Mouse (Mus musculus): ENCODE results near the gene Vars. TPM values are rescaled to one million over a fixed set of nuclear protein-coding genes. Genes with fewer than 3 reads are reported as not detected.

The Vars gene
- 20.0 and 21.5 TPM in 2 replicates for polyA plus RNA-seq (2021; fragmentation: Nextera tagmentation)
- long read RNA-seq, experiment 1, full-length matches to known transcripts, result 26 of 66 reads
- long read RNA-seq, experiment 1, partial matches to known transcripts, result 37 of 66 reads
- long read RNA-seq, experiment 1, other reads (novel, unspliced or antisense), result 3 of 66 reads
- long read RNA-seq, experiment 2, full-length matches to known transcripts, result 145 of 206 reads
- long read RNA-seq, experiment 2, partial matches to known transcripts, result 43 of 206 reads
- long read RNA-seq, experiment 2, other reads (novel, unspliced or antisense), result 18 of 206 reads

DNA sequence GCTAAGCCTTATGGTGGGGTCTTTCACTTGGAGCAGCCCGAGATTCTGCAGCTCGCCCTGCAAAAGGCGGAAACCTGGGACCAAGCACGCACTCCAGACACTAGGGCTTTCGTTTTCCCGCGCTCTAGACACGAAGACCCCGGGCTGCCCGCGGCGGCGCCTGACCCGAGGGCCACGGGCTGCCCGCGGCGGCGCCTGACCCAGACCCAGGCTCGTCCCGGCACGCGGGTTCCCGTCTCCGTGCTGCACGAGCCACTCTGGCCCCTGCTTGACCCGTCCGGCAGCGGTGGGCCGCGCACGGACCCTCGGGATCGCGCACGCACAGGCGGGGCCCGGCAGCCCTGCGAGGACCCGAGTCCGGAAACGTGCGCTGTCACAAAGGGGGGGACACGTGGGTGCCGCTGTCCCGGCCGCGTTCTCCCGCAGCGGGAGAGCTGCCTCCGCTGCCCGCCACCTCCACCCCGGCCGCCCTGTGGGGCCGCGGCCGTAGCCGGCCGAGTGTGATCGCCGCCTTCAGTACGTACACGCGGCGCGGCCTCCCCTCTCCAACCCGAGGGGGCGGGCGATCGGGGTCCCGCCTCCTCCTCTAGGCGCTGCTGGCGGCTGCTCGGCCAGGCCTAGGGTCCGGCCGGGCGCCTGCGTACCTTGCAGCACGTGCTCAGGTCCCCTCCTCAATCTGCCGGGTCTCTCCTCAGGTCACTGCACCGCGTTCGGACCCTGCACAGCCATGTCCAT is at the start of gene Vars:
Gene Vars, plus strand, starts transcription at position 271 of the 735 bp plus-strand sequence.

DNA sequence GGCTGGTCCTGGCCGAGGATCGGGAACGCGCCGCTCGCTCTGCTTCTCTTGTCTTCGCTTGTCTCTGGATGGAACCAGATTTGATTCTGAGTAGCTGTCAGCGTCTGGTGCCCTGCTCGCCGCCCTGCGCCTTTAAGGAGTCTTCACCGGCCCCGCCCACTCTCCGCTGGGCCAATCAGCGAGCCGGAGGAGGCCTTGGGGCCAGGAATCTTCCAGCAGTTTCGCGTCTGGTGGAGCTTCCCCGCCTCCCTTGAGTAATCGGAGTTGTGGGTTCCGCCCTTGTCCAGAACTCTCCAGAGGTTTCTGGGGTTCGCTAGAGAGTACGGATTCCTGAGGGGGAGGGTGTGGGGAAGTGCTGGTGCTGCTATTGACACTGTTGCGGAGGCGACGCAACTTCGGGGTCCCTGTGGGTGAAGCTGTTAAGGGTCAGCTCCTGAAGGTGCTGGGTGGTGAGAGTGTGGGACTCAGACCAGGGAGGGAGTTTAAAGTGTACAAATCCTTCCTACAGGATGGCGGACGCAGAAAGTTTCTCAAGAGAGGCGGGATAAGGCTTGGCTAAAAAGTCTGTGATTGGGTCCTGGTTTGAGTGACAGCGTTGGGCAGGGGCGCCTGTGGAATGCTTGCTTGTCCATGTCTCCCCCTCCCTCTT is 41.5 kb upstream of the Vars start, which contains the start of gene Hspa1b:
Gene Hspa1b, minus strand, starts transcription at position 109 of the 649 bp plus-strand sequence.

DNA sequence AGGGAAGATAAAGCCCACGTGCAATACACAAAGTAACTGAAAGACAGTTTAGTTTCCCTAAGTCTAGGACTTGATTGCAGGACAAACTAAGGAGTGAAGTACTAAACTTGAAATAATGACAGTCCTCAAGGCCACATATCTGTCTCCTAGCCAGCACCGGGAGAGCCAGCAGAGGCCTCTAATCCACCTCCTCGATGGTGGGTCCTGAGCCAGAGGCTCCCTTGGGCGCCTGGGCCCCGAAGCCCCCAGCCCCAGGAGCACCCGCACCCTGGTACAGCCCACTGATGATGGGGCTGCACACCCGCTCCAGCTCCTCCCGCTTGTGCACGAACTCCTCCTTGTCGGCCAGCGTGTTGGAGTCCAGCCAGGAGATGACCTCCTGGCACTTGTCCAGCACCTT is 31.0 kb upstream of the Vars start, which contains the start of gene Gm20481:
Gene Gm20481, plus strand, starts transcription at position 91 of the 400 bp plus-strand sequence.

DNA sequence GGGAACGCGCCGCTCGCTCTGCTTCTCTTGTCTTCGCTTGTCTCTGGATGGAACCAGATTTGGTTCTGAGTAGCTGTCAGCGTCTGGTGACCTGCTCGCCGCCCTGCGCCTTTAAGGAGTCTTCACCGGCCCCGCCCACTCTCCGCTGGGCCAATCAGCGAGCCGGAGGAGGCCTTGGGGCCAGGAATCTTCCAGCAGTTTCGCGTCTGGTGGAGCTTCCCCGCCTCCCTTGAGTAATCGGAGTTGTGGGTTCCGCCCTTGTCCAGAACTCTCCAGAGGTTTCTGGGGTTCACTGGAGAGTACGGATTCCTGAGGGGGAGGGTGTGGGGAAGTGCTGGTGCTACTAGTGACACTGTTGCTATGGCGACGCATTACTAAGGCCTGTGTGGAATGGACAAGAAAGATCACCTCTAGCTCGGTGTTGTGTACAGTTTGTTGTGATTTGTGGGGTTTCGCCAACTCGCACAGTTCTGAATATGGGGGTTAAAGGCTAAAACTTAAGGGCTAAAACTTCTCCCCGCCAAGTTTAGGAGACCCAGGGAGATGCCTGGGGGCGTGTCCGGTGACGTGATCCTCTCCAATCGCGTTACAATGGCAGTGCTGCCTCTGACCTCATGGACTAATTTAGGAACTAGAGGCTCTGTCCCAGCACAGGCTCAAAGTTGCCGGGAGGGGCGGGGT is 28.6 kb upstream of the Vars start, which contains the start of the genes Hspa1a and Hspa1l:
Gene Hspa1a, minus strand, starts transcription at position 88 of the 681 bp plus-strand sequence.
Gene Hspa1l, plus strand, starts transcription at position 635 of the 681 bp plus-strand sequence.

DNA sequence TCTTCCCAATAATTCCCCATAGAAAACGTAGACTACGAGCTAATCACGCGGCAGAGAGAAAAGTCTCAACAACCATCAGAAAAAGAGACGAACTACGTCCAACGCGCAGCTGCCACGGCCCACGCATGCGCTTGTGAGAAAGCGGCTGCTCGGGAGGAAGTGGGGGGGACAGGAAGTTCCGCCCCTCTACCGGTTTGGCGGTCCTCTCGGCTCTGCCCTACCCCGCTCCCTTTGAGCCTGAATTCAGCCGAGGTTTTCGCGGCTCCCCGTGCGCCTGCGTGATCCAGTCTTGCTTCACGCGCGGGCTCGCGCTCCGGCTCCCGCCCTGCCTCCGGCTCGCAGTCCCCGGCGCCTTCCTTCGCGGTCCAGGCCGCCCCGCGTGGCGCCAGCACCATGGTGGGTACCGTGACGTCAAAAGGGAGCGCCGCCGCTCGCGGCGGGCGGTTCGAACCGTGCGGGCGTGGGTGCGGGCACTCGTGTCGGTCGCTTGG is 19.1 kb upstream of the Vars start, which contains the start of gene Lsm2:
Gene Lsm2, plus strand, starts transcription at position 173 of the 491 bp plus-strand sequence.

DNA sequence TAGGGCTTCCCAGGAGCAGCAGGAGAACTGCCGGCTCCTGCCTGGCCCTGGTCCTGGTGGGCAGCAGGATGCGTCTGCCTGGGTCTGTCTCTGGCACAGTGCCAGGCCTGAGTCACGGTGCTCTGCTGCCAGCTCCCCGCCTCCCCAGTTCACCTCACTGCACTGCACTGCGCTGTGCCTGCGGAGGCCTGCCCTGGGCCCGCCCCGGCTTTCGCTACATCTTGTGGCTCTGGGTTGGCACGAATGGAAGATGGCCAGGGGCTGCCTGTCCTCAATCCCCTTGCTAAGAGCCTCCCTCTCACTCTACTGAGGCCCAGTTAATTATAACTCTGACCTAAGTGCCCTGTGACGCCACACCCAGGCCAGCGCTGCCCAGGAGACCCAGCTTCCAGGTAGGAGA is 15.6 kb downstream of the Vars start, which contains the start of gene Vwa7:
Gene Vwa7, plus strand, starts transcription at position 204 of the 400 bp plus-strand sequence.

DNA sequence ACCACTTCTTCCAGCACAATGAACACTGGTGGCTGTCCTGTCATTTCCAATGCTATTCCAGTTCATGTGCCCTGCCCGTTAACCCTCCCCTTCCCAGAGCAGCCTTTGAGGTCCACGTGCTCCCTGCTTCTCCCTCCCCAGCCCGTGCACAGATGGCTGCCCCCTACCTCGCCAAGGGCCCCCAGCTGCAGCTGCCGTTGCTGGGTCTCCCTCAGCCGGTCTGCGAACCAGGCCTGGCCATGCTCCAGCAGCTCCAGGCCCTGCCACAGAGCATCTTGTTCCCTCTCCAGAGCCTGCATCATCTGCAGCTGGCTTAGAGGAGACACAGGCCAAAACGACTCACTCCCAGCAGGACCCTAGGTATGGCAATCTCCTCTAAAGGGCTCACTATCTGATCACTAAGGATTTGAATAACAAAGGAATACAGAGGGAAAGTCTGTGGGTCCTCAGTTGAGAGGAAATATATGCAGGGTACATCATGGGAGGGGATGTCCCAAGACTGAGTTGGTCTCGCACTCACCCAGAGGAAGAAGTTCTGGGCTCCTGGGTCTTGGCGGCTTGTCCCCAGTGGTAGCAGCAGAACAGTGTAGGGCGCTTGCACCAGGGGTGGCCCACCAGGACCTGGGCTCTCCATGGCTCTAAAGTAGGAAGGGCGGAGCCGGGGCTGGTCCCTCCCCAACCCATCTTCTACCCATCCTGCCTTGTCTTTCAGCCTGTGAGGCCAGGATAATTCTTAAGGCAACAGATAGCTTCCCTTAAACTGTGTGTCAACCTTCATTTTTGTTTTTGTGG is 26.7 kb downstream of the Vars start, which contains the start of gene Sapcd1:
Gene Sapcd1, minus strand, starts transcription at position 740 of the 792 bp plus-strand sequence.

DNA sequence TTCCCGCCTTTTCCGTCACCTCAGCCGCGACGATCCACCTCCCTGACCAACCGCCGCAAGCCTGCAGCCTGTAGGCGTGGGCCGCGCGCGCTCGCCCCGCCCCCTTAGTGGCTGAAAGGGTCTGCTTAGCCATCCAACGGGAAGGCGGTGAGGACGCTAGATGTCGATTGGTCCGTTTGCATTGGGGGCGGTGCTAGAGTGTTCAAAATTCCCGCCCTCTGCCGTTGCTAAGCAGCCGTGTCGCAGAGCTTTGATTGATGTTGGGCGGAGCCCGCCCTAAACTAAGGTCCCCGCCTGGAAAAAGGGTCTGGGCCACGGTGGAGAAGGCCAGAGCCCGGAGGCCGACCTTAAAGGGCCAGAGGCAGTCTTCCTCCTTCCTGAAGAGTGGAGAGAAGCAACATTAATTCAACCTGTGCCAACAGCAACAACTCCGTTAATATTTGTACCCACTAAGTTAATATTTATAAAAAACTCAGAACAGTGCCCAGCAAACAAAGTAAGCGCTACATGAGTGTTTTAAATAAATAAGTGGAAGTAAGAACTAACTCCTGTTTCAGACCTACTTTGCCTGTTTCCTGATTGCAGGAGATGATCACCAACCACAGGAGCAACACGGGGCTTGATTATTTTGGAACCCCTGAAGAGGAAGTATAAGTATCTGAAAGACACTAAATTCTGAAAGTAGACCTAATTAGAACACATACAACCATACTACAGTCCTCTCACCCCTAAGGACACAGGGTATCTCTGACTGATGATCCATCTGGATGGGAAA is 46.1 kb downstream of the Vars start, which contains the start of gene Msh5:
Gene Msh5, minus strand, starts transcription at position 65 of the 775 bp plus-strand sequence.

DNA sequence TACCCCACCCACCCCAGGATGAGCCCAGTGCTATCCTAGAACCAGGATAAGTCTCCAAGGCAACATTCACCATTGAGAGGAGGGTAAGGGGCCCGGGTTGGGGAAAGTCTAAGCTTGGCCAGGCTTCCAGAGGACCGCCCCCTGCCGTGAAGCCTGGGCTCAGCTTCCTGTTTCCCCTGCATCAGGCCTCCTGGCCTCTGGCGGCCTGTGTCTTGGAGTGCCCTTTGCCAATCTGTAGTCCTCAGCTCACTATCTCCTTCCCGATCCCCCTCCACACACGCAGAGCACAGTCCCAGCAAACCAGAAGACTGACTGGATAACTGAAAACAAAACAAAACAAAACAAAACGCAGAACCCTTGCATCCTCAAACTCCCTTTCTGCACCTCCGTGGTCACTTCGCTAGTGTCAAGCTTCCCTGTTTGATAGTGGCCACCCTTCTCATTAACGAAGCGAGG is 48.8 kb downstream of the Vars start, which contains the start of gene Clic1:
Gene Clic1, plus strand, starts transcription at position 406 of the 456 bp plus-strand sequence.

DNA sequence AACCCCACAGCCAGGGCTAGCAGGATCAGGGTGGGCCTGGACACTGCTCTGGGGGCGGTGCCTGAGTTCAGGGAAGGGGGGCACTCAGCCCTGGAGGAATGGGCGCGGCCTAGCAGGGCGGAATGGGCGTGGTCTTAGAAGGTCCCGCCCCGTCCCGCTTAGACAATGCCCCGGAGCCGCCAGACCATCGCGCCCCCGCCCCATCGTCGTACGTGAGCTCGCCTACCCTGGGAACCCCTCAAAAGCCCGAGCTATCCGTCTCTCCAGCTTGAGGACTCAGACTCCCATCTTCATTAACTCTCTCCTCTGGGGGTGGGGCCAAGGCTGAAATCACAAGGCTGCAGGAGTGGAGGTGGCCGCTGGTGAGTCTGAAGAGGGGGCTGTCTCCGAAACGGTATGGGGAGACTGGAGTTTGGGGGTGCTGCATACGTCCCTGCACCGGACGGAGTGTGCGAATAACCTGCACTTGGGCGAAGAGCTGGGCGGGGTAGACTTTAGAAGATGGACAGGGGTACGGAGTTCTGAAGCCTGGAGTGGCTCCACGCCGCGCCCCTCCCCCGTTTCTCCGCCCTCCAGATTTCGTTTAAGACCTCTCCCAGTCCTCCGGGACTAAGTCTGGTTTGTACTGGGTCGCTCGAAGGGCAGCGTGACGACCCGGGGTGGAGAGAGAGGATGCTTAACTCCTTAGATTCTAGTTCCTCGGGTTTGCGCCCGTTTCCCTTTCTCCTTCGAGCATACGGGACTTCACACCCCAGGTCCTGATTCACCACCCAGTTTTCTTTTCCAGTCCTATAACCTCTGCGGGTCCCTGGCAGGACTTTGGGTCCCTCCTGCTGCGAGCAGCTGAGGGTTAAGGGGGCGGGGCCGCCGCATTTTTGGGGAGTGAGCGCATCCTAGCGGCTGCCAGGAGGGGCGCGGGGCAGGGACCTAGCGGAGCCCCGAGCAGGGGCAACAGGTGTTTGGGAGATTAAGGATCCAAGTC is 58.4 kb downstream of the Vars start, which contains the start of gene Ddah2:
Gene Ddah2, plus strand, starts transcription at position 125 of the 982 bp plus-strand sequence.

DNA sequence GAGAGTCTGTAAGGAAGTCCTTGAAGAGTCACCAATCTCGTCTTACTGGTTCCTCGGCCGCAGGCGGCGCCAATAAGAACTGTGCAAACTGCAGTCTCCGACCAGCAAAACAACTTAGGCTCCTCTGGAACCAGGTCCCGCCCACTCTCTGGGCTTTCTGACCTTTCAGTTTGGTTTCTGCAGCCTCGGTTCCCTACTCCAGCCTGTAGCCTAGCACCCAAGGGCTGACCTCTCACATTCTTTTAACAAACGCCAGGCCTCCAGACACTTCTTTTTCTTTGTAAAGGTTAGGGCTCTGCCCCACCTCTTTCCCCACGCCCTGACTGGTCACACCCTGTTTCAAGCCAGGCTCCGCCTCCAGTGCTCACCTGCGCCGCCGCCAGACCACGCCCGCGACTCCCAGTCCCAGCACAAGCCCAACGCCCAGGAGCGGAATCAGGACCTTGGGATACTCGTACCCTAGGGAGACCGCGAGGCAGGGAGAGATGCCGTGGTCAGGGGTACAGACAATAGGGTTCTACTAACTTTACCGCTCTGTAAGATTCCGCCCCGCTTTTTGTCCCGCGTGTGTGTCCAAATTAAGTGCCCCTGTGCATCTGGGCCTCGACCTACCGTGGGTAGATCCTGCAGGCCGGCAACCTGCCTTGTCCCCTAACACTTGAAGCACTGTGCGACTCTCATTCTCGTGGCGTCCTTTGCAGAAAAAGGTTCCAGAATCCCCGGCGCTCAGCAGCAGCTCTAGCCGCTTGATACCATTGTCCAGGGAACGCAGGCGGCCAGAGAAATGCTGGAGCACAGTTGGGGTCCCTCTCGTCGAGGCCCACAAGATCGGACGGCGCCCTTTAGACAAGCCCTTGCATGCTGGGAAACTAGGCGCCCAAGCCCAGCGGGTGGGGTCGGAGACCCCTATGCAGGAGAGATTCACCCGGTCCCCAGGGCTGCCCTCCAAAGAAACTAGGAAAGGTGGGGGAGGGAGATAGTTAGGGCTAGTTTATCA is 64.5 kb downstream of the Vars start, which contains the start of gene Ly6g6c:
Gene Ly6g6c, plus strand, starts transcription at position 438 of the 997 bp plus-strand sequence.

Other genes starting within 250 kb of the Vars start
- gene Cyp21a1, start 196.4 kb upstream of the Vars start, polyA plus RNA-seq (2021; fragmentation: Nextera tagmentation), result not detected in 2 replicates
- gene Stk19, start 164.0 kb upstream of the Vars start, polyA plus RNA-seq (2021; fragmentation: Nextera tagmentation), result 55.5 and 61.6 TPM in 2 replicates
- 26.3 and 27.8 TPM in 2 replicates for gene Dxo, start 164.0 kb upstream of the Vars start, polyA plus RNA-seq (2021; fragmentation: Nextera tagmentation)
- 23.6 and 26.5 TPM in 2 replicates for gene Skiv2l, start 150.8 kb upstream of the Vars start, polyA plus RNA-seq (2021; fragmentation: Nextera tagmentation)
- gene Nelfe, start 150.6 kb upstream of the Vars start, polyA plus RNA-seq (2021; fragmentation: Nextera tagmentation), result 36.8 and 43.3 TPM in 2 replicates
- gene Cfb, start 138.5 kb upstream of the Vars start, polyA plus RNA-seq (2021; fragmentation: Nextera tagmentation), result 0.49 and 0.80 TPM in 2 replicates
- 0.23 and 0.26 TPM in 2 replicates for gene Zbtb12, start 121.5 kb upstream of the Vars start, polyA plus RNA-seq (2021; fragmentation: Nextera tagmentation)
- gene Gm20547, start 118.9 kb upstream of the Vars start, polyA plus RNA-seq (2021; fragmentation: Nextera tagmentation), result not detected in 2 replicates
- gene C2, start 102.7 kb upstream of the Vars start, polyA plus RNA-seq (2021; fragmentation: Nextera tagmentation), result 1.3 and 2.0 TPM in 2 replicates
- 21.5 and 22.0 TPM in 2 replicates for gene Ehmt2, start 102.5 kb upstream of the Vars start, polyA plus RNA-seq (2021; fragmentation: Nextera tagmentation)
- 0.29 and 0.30 TPM in 2 replicates for gene Slc44a4, start 86.5 kb upstream of the Vars start, polyA plus RNA-seq (2021; fragmentation: Nextera tagmentation)
- gene Neu1, start 69.7 kb upstream of the Vars start, polyA plus RNA-seq (2021; fragmentation: Nextera tagmentation), result 24.8 and 26.2 TPM in 2 replicates
- gene Hspa1b, start 41.7 kb upstream of the Vars start, polyA plus RNA-seq (2021; fragmentation: Nextera tagmentation), result 0.90 and 1.3 TPM in 2 replicates
- gene Gm20481, start 31.1 kb upstream of the Vars start, polyA plus RNA-seq (2021; fragmentation: Nextera tagmentation), result not detected in 2 replicates
- gene Hspa1a, start 28.8 kb upstream of the Vars start, polyA plus RNA-seq (2021; fragmentation: Nextera tagmentation), result 7.2 and 7.7 TPM in 2 replicates
- 0.60 and 0.84 TPM in 2 replicates for gene Hspa1l, start 28.3 kb upstream of the Vars start, polyA plus RNA-seq (2021; fragmentation: Nextera tagmentation)
- gene Lsm2, start 19.1 kb upstream of the Vars start, polyA plus RNA-seq (2021; fragmentation: Nextera tagmentation), result 35.2 and 42.4 TPM in 2 replicates
- gene Vwa7, start 15.6 kb downstream of the Vars start, polyA plus RNA-seq (2021; fragmentation: Nextera tagmentation), result 0.20 TPM in 1 of 2 replicates, not detected in the other
- gene Sapcd1, start 27.0 kb downstream of the Vars start, polyA plus RNA-seq (2021; fragmentation: Nextera tagmentation), result 0.62 and 0.97 TPM in 2 replicates
- 0.33 and 0.59 TPM in 2 replicates for gene Msh5, start 45.8 kb downstream of the Vars start, polyA plus RNA-seq (2021; fragmentation: Nextera tagmentation)
- 28.2 and 29.7 TPM in 2 replicates for gene Clic1, start 49.0 kb downstream of the Vars start, polyA plus RNA-seq (2021; fragmentation: Nextera tagmentation)
- gene Ddah2, start 58.0 kb downstream of the Vars start, polyA plus RNA-seq (2021; fragmentation: Nextera tagmentation), result 18.0 and 23.6 TPM in 2 replicates
- not detected in 2 replicates for gene Ly6g6c, start 64.4 kb downstream of the Vars start, polyA plus RNA-seq (2021; fragmentation: Nextera tagmentation)
- gene Mpig6b, start 65.2 kb downstream of the Vars start, polyA plus RNA-seq (2021; fragmentation: Nextera tagmentation), result 0.06 TPM in 1 of 2 replicates, not detected in the other
- 4.4 and 4.6 TPM in 2 replicates for gene Ly6g6e, start 75.9 kb downstream of the Vars start, polyA plus RNA-seq (2021; fragmentation: Nextera tagmentation)
- 1.2 and 2.3 TPM in 2 replicates for gene Ly6g6d, start 77.1 kb downstream of the Vars start, polyA plus RNA-seq (2021; fragmentation: Nextera tagmentation)
- 1.2 and 2.1 TPM in 2 replicates for gene Ly6g6f, start 84.6 kb downstream of the Vars start, polyA plus RNA-seq (2021; fragmentation: Nextera tagmentation)
- gene Abhd16a, start 88.3 kb downstream of the Vars start, polyA plus RNA-seq (2021; fragmentation: Nextera tagmentation), result 86.3 and 93.9 TPM in 2 replicates
- not detected in 2 replicates for gene Ly6g5c, start 107.3 kb downstream of the Vars start, polyA plus RNA-seq (2021; fragmentation: Nextera tagmentation)
- not detected in 2 replicates for gene Ly6g5b, start 114.4 kb downstream of the Vars start, polyA plus RNA-seq (2021; fragmentation: Nextera tagmentation)
- 16.5 and 19.1 TPM in 2 replicates for gene Gpank1, start 120.5 kb downstream of the Vars start, polyA plus RNA-seq (2021; fragmentation: Nextera tagmentation)
- 212 and 242 TPM in 2 replicates for gene Csnk2b, start 121.1 kb downstream of the Vars start, polyA plus RNA-seq (2021; fragmentation: Nextera tagmentation)
- gene D17H6S53E, start 125.4 kb downstream of the Vars start, polyA plus RNA-seq (2021; fragmentation: Nextera tagmentation), result 24.7 and 40.7 TPM in 2 replicates
- gene Apom, start 131.1 kb downstream of the Vars start, polyA plus RNA-seq (2021; fragmentation: Nextera tagmentation), result not detected in 2 replicates
- gene Bag6, start 134.2 kb downstream of the Vars start, polyA plus RNA-seq (2021; fragmentation: Nextera tagmentation), result 68.3 and 90.8 TPM in 2 replicates
- 25.5 and 33.2 TPM in 2 replicates for gene Prrc2a, start 163.9 kb downstream of the Vars start, polyA plus RNA-seq (2021; fragmentation: Nextera tagmentation)
- gene Aif1, start 175.1 kb downstream of the Vars start, polyA plus RNA-seq (2021; fragmentation: Nextera tagmentation), result 37.6 and 39.5 TPM in 2 replicates
- 28.9 and 30.2 TPM in 2 replicates for gene Lst1, start 187.5 kb downstream of the Vars start, polyA plus RNA-seq (2021; fragmentation: Nextera tagmentation)
- gene Ltb, start 193.5 kb downstream of the Vars start, polyA plus RNA-seq (2021; fragmentation: Nextera tagmentation), result 1.2 and 1.4 TPM in 2 replicates
- gene Tnf, start 201.0 kb downstream of the Vars start, polyA plus RNA-seq (2021; fragmentation: Nextera tagmentation), result 0.09 and 0.19 TPM in 2 replicates
- 0.14 and 0.16 TPM in 2 replicates for gene Lta, start 204.4 kb downstream of the Vars start, polyA plus RNA-seq (2021; fragmentation: Nextera tagmentation)
- not detected in 2 replicates for gene Gm16181, start 219.8 kb downstream of the Vars start, polyA plus RNA-seq (2021; fragmentation: Nextera tagmentation)
- 685 and 716 TPM in 2 replicates for gene Atp6v1g2, start 232.7 kb downstream of the Vars start, polyA plus RNA-seq (2021; fragmentation: Nextera tagmentation)
- gene Nfkbil1, start 234.8 kb downstream of the Vars start, polyA plus RNA-seq (2021; fragmentation: Nextera tagmentation), result 6.4 and 9.7 TPM in 2 replicates
- gene Ddx39b, start 240.8 kb downstream of the Vars start, polyA plus RNA-seq (2021; fragmentation: Nextera tagmentation), result 193 and 215 TPM in 2 replicates

Measured in layer of hippocampus, adult 6 months (tissue).